Mouse (Mus musculus) gonadal fat pad, adult 2 months (tissue): ENCODE results near the gene Ccl6. TPM values are rescaled to one million over a fixed set of nuclear protein-coding genes. Genes with fewer than 3 reads are reported as not detected.
"Not testable (repeated sequence)": the region's sequence is repeated elsewhere in the genome, so short reads cannot be mapped to it uniquely, and the experiment has no call there.

Experiments used
- DNase-seq: peaks from one replicate; pipeline ENCODE4 v3.0.0-alpha.2; 2012; ENCODE audit warnings: low read depth
- polyA plus RNA-seq: library from polyadenylated mRNA; depleted of rRNA; stranded (reverse); fragments of >200 nt; gene quantifications from 2 replicates; pipeline ENCODE4 v1.2.3, GENCODE M21; 2012; rRNA removed

Gene Ccl6
- polyA plus RNA-seq, 1 experiment = 37.3 TPM

- no peak for DNase-seq
These were observed 32.5 kb downstream of the Ccl6 start for GRCm38 (mm10) chr11:83560405-83560804.

DNA sequence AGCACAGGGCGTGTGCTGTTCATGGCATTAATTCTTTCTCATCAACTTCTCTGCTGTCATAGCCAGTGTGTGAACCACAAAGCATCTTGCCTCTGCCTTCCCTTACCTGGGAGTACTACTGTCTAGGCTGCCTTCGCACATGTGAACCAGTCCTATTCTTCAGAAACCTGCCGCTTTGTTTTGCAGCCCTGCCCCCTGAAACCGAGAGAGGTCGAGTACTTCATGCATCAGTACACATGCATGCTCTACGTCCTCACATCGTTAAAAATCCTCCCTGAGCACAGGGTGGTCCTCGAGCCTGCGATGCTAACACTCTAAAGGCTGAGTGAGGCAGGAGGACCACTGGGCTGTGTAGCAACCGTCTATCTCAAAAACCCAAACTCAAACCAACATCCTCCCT, 35.8 kb downstream of the Ccl6 start:
- no peak for DNase-seq

GRCm38 (mm10) chr11:83556085-83556781, 36.7 kb downstream of the Ccl6 start:
- no peak for DNase-seq

DNA sequence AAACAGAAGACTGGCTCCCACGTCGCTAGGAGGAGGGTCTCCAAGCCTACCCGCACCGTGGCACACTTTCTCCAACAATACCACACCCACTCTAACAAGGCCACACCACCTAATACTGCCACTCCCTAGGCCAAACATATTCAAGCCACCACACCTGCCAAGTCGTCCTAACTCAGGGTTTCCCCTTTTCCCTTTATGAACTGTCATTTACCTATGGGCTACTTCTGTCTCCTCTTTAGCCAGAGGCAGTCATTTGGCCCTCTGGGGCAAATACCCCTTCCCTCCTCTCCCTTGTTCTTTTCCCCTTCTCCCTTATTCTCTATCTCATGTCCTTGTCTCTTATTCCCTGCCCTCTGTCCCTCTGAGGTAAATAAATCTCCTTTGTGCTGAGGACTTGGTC, 41.2 kb downstream of the Ccl6 start:
- no peak for DNase-seq

DNA sequence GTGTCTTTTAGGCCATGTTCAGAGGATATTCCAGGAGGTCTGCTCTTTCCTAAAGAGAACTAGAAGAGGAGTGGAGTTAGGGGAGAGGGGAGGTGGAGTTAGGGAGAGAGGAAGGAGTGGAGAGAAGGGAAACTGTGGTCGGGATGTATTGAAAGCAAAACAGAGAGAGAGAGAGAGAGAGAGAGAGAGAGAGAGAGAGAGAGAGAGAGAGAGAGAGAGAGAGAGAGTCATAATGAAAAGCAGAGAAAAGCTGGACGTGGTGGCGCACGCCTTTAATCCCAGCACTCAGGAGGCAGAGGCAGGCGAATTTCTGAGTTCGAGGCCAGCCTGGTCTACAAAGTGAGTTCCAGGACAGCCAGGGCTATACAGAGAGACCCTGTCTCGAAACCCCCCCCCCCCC, 41.9 kb downstream of the Ccl6 start:
- not testable (repeated sequence) for DNase-seq

GRCm38 (mm10) chr11:83550186-83550632, 42.7 kb downstream of the Ccl6 start:
- no peak for DNase-seq

- DNase-seq = no peak
These were observed 48.7 kb downstream of the Ccl6 start for GRCm38 (mm10) chr11:83544214-83544613.

- DNase-seq = no peak
These were observed 51.5 kb downstream of the Ccl6 start for GRCm38 (mm10) chr11:83541415-83541814.

- no peak for DNase-seq
These were observed 52.0 kb downstream of the Ccl6 start for GRCm38 (mm10) chr11:83540931-83541330.

DNA sequence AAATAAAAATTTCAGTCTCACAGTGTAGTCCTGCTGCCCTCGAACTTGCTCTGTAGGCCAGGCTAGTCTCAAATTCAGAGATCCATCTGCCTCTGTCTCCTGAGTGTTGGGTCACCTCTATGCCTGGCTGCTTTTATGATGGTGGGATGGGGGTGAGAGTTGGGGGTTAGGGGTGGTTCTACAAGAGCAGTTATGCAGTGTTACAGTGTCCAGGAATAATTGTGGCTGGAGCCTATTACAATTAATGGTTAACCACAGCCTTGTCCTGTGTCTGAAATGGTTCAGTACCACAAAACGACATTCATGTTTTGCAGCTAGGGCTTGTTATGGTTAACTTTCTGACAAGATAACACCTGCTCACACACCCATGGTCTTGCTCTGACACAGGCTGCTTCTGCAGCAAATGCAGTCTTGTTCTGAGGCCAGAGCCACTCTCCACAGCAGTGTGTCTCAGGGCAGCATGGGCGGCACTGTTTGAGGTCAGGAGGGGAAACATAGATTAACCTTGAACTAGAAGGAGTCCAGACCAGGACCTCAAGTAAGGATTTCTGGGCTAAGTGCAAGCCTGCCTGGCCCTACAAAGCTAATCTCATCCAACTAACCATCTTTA, 54.1 kb downstream of the Ccl6 start:
- DNase-seq = no peak

Other genes with a start within 250 kb of the Ccl6 start
- 1.3 and 1.6 TPM in 2 replicates for gene Rasl10b, start 183.9 kb downstream of the Ccl6 start, polyA plus RNA-seq
- gene Gas2l2, start 163.6 kb downstream of the Ccl6 start, polyA plus RNA-seq = 0.53 and 0.75 TPM in 2 replicates
- 2.8 and 3.7 TPM in 2 replicates for gene 1700020L24Rik, start 155.4 kb downstream of the Ccl6 start, polyA plus RNA-seq
- gene Mmp28, start 130.0 kb downstream of the Ccl6 start, polyA plus RNA-seq = 24.4 and 30.7 TPM in 2 replicates
- 9.0 and 13.5 TPM in 2 replicates for gene Taf15, start 120.0 kb downstream of the Ccl6 start, polyA plus RNA-seq
- gene Heatr9, start 70.9 kb downstream of the Ccl6 start, polyA plus RNA-seq = not detected in 2 replicates
- gene Ccl5, start 62.6 kb downstream of the Ccl6 start, polyA plus RNA-seq = 19.1 and 24.7 TPM in 2 replicates
- gene Ccl9, start 14.5 kb downstream of the Ccl6 start, polyA plus RNA-seq = 8.2 and 12.1 TPM in 2 replicates
- gene Rpl9-ps1, start 52.5 kb upstream of the Ccl6 start, polyA plus RNA-seq = not detected in 2 replicates
- 1.2 and 1.8 TPM in 2 replicates for gene Ccl3, start 56.3 kb upstream of the Ccl6 start, polyA plus RNA-seq
- gene Ccl4, start 69.5 kb upstream of the Ccl6 start, polyA plus RNA-seq = 0.66 and 1.2 TPM in 2 replicates
- gene Wfdc17, start 110.9 kb upstream of the Ccl6 start, polyA plus RNA-seq = 9.9 and 15.9 TPM in 2 replicates
- 0.28 TPM in 1 of 2 replicates, not detected in the other for gene Wfdc18, start 115.9 kb upstream of the Ccl6 start, polyA plus RNA-seq
- gene Wfdc21, start 153.9 kb upstream of the Ccl6 start, polyA plus RNA-seq = 82.2 and 198 TPM in 2 replicates
- gene Heatr6, start 160.6 kb upstream of the Ccl6 start, polyA plus RNA-seq = 15.9 and 16.0 TPM in 2 replicates